Mouse (Mus musculus): ENCODE results near the gene Kcnj15. TPM values are rescaled to one million over a fixed set of nuclear protein-coding genes. Genes with fewer than 3 reads are reported as not detected.

Kcnj15 gene
- polyA plus RNA-seq, 1 experiment from 2014 or later, result 0.19 TPM

DNA sequence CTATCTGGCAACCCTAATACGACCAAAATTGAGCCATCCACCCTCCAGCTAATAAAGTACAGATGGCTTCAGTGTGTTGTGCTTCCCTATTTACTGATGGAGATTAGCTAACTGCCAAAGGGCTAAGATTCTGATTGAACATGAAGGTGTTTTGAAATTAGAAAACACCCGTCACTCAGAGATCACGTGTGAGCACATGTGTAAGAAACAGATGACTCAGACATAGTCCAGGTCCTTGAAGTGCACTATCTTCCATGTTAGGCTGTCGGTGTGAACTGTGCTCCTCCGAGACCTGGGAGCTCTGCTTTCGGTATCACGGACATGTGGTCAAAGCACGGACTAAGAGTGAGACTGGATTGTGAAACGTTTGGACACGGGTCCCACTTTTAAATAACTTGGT lies 26.0 kb downstream of the Kcnj15 start:
- no peaks in the 10 kb centered on the region for H3K4me1 ChIP-seq (ENCODE audit: control insufficient read depth, low read depth, low read length)
- no peak overlapping the region for H3K9ac ChIP-seq (ENCODE audit: low read depth, low read length)
- 65% methylated on average over 10 of the region's 10 CpGs for WGBS (ENCODE audit: insufficient replicate concordance)
- H3K4me3 ChIP-seq (ENCODE audit: low read depth, low read length), result no peak overlapping the region
- no peaks in the 10 kb centered on the region for H3K36me3 ChIP-seq (ENCODE audit: control insufficient read depth, insufficient read depth)
- H3K27ac ChIP-seq (ENCODE audit: low read length), result no peak overlapping the region
- H3K4me2 ChIP-seq (ENCODE audit: low read depth, low read length), result no peak overlapping the region
- ATAC-seq (ENCODE audit: low read depth), result no peak
- no peaks in the 10 kb centered on the region for H3K27me3 ChIP-seq (ENCODE audit: control insufficient read depth, insufficient read depth, low read depth, low read length)
- no peaks in the 10 kb centered on the region for H3K9me3 ChIP-seq (replicated peaks; ENCODE audit: control insufficient read depth, low read length)

DNA sequence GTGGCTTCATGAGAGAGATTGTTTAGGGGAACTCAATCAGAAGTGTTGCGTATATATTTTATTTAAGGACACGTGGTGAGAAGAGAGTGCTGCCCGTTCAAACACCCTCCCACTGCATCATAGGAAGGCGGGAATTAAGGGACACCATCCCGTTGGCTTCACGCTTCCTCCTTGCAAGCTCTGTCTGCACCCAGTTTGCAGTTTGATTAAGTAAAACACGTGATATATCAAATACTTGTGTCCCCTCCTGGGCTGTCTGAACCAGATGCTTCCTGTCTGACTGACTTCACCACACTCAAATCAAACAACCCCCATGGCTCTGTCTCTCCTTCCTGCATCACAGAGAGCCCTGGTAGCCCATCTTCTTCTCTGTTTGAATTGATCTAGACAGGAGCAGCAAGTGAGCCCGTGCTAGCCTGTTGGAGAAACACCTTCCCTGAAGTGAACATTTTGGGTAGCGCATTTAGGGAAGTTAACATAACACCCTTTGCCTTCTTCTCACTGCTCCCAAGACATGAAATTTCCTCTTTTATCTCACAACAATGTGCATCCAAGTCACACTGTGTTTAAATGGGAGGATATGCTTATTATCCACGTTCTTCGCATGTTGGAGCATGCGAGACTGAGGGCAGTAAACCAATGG lies 26.8 kb downstream of the Kcnj15 start:
- WGBS (ENCODE audit: insufficient replicate concordance), result 34% methylated on average over 12 of the region's 12 CpGs

DNA sequence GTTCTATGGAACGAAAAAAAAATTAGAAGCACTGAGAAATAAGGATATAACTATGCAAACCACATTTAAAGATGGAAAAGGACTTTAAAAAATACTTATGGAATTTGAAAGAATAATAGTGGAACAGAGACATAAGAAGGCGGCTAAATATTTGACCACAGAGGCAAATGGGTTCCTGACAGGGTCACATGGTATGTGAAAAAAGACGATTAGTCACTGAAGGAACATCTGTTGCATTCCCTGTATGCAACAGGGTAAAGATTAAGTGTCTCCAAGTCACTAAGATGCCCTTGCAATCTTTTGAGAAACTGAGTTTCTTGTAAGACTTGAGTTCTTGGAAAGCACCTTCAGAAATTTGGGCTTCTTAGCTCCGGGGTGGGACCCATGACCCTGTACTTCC lies 27.7 kb downstream of the Kcnj15 start:
- Histone ChIP-seq H3K9ac (ENCODE audit: low read depth, low read length) (no peak overlapping the region), H3K4me3 (ENCODE audit: low read depth, low read length) (no peak overlapping the region), H3K27me3 (ENCODE audit: control insufficient read depth, insufficient read depth, low read depth, low read length) (no peaks in the 10 kb centered on the region), H3K4me2 (ENCODE audit: low read depth, low read length) (no peak overlapping the region), H3K27ac (ENCODE audit: low read length) (no peak overlapping the region), H3K9me3 (replicated peaks; ENCODE audit: control insufficient read depth, low read length) (no peaks in the 10 kb centered on the region), H3K4me1 (ENCODE audit: control insufficient read depth, low read depth, low read length) (no peaks in the 10 kb centered on the region), H3K36me3 (ENCODE audit: control insufficient read depth, insufficient read depth) (no peaks in the 10 kb centered on the region)
- ATAC-seq (ENCODE audit: low read depth), result no peak
- WGBS (ENCODE audit: insufficient replicate concordance), result 55% methylated on average over 4 of the region's 4 CpGs

More for the DNA sequence above, 26.8 kb downstream of the Kcnj15 start:
- no peaks in the 10 kb centered on the region for H3K9me3 ChIP-seq (replicated peaks; ENCODE audit: control insufficient read depth, low read length)
- no peak overlapping the region for H3K4me2 ChIP-seq (ENCODE audit: low read depth, low read length)
- H3K36me3 ChIP-seq (ENCODE audit: control insufficient read depth, insufficient read depth), result no peaks in the 10 kb centered on the region
- H3K4me3 ChIP-seq (ENCODE audit: low read depth, low read length), result no peak overlapping the region
- no peak overlapping the region for H3K9ac ChIP-seq (ENCODE audit: low read depth, low read length)
- no peak for ATAC-seq (ENCODE audit: low read depth)
- H3K27ac ChIP-seq (ENCODE audit: low read length), result no peak overlapping the region
- H3K4me1 ChIP-seq (ENCODE audit: control insufficient read depth, low read depth, low read length), result no peaks in the 10 kb centered on the region
- H3K27me3 ChIP-seq (ENCODE audit: control insufficient read depth, insufficient read depth, low read depth, low read length), result no peaks in the 10 kb centered on the region

DNA sequence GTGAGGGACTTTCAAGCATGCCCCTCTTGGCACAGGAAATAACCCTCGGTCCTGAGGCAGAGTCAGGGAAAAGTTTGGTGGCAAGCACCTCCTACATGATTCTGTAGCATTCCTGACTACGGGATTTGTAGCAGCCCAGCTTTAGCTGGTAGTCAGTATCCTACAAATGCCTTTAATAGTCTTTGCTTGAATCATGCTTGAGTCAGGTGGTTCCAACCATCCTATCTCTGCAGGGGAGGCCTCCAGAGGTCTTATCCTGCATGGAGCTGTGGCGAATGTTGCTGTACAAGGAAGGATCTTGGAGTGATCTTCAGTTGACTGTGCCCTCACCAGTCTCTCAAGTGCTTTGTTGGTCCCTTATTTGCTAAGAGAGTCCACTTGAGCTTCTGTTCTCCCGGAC lies 28.4 kb downstream of the Kcnj15 start:
- no peaks in the 10 kb centered on the region for H3K36me3 ChIP-seq (ENCODE audit: control insufficient read depth, insufficient read depth)

DNA sequence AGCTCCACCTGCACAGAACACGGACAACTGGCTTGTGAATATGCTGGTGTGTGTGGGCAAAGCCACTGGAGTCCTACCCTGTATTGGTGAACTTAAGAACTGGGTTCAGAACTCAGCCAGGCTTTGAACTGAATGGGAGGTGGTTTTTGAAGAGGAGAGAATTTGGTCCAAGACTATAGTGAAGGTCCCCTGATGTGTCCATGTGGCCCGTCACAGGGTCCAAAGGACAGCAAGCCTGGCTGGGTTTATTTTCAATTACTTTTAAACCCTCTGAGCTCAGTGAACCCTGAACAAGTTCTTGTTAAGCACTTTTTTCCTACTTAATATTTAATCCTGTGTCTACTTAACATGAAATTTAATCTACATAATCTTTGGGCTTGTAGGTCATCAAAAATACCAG lies 30.3 kb downstream of the Kcnj15 start:
- Histone ChIP-seq H3K4me1 (ENCODE audit: control insufficient read depth, low read depth, low read length) (no peaks in the 10 kb centered on the region), H3K36me3 (ENCODE audit: control insufficient read depth, insufficient read depth) (no peaks in the 10 kb centered on the region), H3K27ac (ENCODE audit: low read length) (no peak overlapping the region), H3K4me2 (ENCODE audit: low read depth, low read length) (no peak overlapping the region), H3K27me3 (ENCODE audit: control insufficient read depth, insufficient read depth, low read depth, low read length) (no peaks in the 10 kb centered on the region), H3K9ac (ENCODE audit: low read depth, low read length) (no peak overlapping the region), H3K4me3 (ENCODE audit: low read depth, low read length) (no peak overlapping the region), H3K9me3 (replicated peaks; ENCODE audit: control insufficient read depth, low read length) (no peaks in the 10 kb centered on the region)
- no peak for ATAC-seq (ENCODE audit: low read depth)
- 66% methylated on average over 2 of the region's 2 CpGs for WGBS (ENCODE audit: insufficient replicate concordance)

More for the DNA sequence above, 28.4 kb downstream of the Kcnj15 start:
- Histone ChIP-seq H3K4me1 (ENCODE audit: control insufficient read depth, low read depth, low read length) (no peaks in the 10 kb centered on the region), H3K9ac (ENCODE audit: low read depth, low read length) (no peak overlapping the region), H3K4me2 (ENCODE audit: low read depth, low read length) (no peak overlapping the region), H3K27ac (ENCODE audit: low read length) (no peak overlapping the region), H3K27me3 (ENCODE audit: control insufficient read depth, insufficient read depth, low read depth, low read length) (no peaks in the 10 kb centered on the region), H3K9me3 (replicated peaks; ENCODE audit: control insufficient read depth, low read length) (no peaks in the 10 kb centered on the region), H3K4me3 (ENCODE audit: low read depth, low read length) (no peak overlapping the region)
- no peak for ATAC-seq (ENCODE audit: low read depth)
- 51% methylated on average over 4 of the region's 4 CpGs for WGBS (ENCODE audit: insufficient replicate concordance)

DNA sequence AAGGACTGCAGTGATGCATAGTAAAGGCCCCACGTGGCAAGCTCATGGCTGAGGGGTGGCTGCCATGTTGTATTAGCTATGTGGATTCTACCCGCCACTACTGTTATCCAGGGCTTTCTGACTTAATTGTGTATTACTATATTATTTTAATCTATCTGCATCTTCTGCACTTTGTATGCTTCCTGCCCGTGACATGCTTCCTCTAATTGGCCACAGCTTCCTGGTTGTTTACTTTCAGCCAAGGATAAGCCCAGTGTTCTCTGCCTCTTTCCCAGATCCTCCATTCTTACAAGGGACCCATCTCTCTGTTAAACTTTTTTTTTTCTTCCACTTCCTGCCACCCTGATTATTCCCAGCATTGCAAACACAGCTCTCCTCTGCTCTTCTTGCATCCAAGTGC lies 32.0 kb downstream of the Kcnj15 start:
- H3K4me1 ChIP-seq (ENCODE audit: control insufficient read depth, low read depth, low read length), result no peaks in the 10 kb centered on the region
- H3K4me3 ChIP-seq (ENCODE audit: low read depth, low read length), result no peak overlapping the region
- H3K4me2 ChIP-seq (ENCODE audit: low read depth, low read length), result no peak overlapping the region
- no peaks in the 10 kb centered on the region for H3K9me3 ChIP-seq (replicated peaks; ENCODE audit: control insufficient read depth, low read length)
- ATAC-seq (ENCODE audit: low read depth), result no peak
- H3K27ac ChIP-seq (ENCODE audit: low read length), result no peak overlapping the region
- H3K27me3 ChIP-seq (ENCODE audit: control insufficient read depth, insufficient read depth, low read depth, low read length), result no peaks in the 10 kb centered on the region
- WGBS (ENCODE audit: insufficient replicate concordance), result 35% methylated on average over 3 of the region's 3 CpGs
- no peak overlapping the region for H3K9ac ChIP-seq (ENCODE audit: low read depth, low read length)
- no peaks in the 10 kb centered on the region for H3K36me3 ChIP-seq (ENCODE audit: control insufficient read depth, insufficient read depth)

DNA sequence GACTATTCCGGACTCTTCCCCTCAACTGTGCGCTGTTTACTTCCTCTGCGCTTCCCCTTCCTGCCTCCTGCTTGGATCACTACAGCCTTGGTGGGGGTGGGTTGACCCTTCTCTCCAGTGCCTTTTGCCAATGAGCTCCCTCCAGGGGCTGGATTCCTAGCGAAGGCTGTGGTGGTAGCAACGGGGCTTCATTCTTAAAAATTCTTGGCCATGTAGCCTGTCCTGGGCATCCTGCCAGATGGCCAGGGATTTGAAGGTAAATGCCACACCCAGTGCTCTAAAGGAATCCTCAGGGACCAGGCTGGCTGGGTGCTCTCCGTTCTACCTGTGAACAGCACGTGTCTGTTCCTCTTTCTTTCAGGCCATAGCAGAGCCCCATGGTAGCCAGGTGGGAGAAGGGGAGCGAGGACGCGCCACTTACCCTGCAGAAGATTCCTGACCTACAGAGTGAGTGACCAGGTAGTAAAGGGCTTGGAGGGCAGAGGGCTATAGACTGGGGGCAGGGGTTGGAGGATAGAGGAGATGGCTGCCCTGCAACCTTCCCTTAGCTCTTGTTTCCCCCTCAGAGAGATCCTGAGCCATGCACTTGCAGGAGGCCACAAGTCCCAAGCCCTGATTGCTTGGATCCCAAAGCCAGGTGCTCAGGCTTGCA lies 34.2 kb downstream of the Kcnj15 start:
- Histone ChIP-seq H3K27ac (ENCODE audit: low read length) (no peak overlapping the region), H3K27me3 (ENCODE audit: control insufficient read depth, insufficient read depth, low read depth, low read length) (no peaks in the 10 kb centered on the region), H3K4me3 (ENCODE audit: low read depth, low read length) (no peak overlapping the region), H3K4me2 (ENCODE audit: low read depth, low read length) (no peak overlapping the region), H3K36me3 (ENCODE audit: control insufficient read depth, insufficient read depth) (no peaks in the 10 kb centered on the region), H3K9ac (ENCODE audit: low read depth, low read length) (no peak overlapping the region), H3K4me1 (ENCODE audit: control insufficient read depth, low read depth, low read length) (no peaks in the 10 kb centered on the region), H3K9me3 (replicated peaks; ENCODE audit: control insufficient read depth, low read length) (no peaks in the 10 kb centered on the region)
- 51% methylated on average over 10 of the region's 10 CpGs for WGBS (ENCODE audit: insufficient replicate concordance)
- no peak for ATAC-seq (ENCODE audit: low read depth)

DNA sequence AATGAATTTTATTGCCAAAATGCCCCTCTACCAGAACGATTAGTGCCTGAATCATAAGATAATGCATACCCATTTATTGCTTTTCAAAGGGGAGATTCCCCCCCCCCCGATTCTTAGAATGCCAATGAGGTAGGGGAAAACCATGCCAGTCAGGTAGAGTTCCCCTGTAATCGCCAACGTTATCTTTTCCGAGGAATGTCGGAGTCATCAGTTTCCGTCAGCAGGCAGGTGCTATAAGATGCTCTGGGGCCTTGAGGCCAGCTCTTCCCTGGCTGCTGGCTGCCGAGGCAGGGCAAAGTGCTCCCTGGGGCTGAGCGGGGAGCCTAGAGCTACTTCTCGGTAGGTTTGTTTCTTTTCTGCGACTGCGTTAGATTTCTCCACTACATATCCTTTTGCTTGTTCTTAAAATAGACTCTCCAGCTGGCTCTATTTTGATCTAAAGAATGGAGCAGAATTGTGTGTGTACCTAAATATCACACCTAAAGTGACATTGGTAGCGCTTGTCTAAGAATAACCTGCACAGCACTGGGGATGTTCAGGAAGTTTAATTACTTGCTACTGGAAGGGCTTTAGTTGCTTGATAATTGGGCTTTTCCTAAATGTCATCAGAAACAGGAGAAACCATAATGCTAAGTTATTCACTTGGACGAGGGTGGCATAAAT lies 35.6 kb downstream of the Kcnj15 start:
- no peaks in the 10 kb centered on the region for H3K27me3 ChIP-seq (ENCODE audit: control insufficient read depth, insufficient read depth, low read depth, low read length)
- H3K9ac ChIP-seq (ENCODE audit: low read depth, low read length), result no peak overlapping the region
- H3K9me3 ChIP-seq (replicated peaks; ENCODE audit: control insufficient read depth, low read length), result no peaks in the 10 kb centered on the region
- no peaks in the 10 kb centered on the region for H3K36me3 ChIP-seq (ENCODE audit: control insufficient read depth, insufficient read depth)
- ATAC-seq (ENCODE audit: low read depth), result no peak
- no peak overlapping the region for H3K4me2 ChIP-seq (ENCODE audit: low read depth, low read length)
- H3K4me1 ChIP-seq (ENCODE audit: control insufficient read depth, low read depth, low read length), result no peaks in the 10 kb centered on the region
- no peak overlapping the region for H3K27ac ChIP-seq (ENCODE audit: low read length)
- no peak overlapping the region for H3K4me3 ChIP-seq (ENCODE audit: low read depth, low read length)
- 70% methylated on average over 14 of the region's 14 CpGs for WGBS (ENCODE audit: insufficient replicate concordance)

DNA sequence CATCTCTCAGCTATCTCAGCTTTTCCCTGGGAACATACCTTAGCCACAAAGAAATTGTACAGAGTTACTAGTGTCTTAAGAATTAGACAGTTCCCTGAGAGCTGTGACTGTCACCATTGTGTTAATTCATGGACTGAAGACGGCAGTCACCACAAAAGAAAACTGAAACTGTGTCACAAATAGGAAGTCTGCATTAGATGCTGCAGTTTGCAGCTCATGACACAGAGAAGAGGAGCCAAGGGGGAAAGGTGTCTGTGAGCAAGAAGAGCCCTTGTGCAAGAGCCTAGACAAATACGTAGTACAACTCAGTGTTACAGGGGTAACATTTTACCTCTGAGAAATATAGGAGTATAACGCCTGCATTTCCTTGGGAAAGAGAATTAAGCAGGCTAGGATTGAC lies 40.3 kb downstream of the Kcnj15 start:
- H3K4me1 ChIP-seq (ENCODE audit: control insufficient read depth, low read depth, low read length), result no peaks in the 10 kb centered on the region
- no peaks in the 10 kb centered on the region for H3K36me3 ChIP-seq (ENCODE audit: control insufficient read depth, insufficient read depth)
- H3K27ac ChIP-seq (ENCODE audit: low read length), result no peak overlapping the region
- no peak overlapping the region for H3K4me3 ChIP-seq (ENCODE audit: low read depth, low read length)
- WGBS (ENCODE audit: insufficient replicate concordance), result 39% methylated on average over 3 of the region's 3 CpGs
- H3K9ac ChIP-seq (ENCODE audit: low read depth, low read length), result no peak overlapping the region
- H3K9me3 ChIP-seq (replicated peaks; ENCODE audit: control insufficient read depth, low read length), result no peaks in the 10 kb centered on the region
- no peak overlapping the region for H3K4me2 ChIP-seq (ENCODE audit: low read depth, low read length)
- no peak for ATAC-seq (ENCODE audit: low read depth)
- H3K27me3 ChIP-seq (ENCODE audit: control insufficient read depth, insufficient read depth, low read depth, low read length), result no peaks in the 10 kb centered on the region
